Mouse (Mus musculus) mouse trophoblast stem cell (cell line): ENCODE measurements at regions not wholly inside any gene's neighbourhood (a gene's known extent, or its start where the extent isn't known, plus 50 kb on each side); places are given as distances from the start of the nearest gene placed in this dataset.

Experiments
- in situ Hi-C, 2 experiments: fragments of 300-500 bp; cut with MseI, MboI; formaldehyde crosslinking; loops; 2 replicates in 1 of 2; 3 replicates in 1 of 2; pipeline ENCODE4 v1.15.1; 2025

GRCm38 (mm10) chr14:46706462-46706861, 53.9 kb upstream of the Cdkn3 start:
- in situ Hi-C loops = loop anchor here in 1 of 2 experiments (25.0 kb wide), 2 partner anchors 319 to 719 kb away; partner anchors contain the start of genes Bmp4 and Gm15217

DNA sequence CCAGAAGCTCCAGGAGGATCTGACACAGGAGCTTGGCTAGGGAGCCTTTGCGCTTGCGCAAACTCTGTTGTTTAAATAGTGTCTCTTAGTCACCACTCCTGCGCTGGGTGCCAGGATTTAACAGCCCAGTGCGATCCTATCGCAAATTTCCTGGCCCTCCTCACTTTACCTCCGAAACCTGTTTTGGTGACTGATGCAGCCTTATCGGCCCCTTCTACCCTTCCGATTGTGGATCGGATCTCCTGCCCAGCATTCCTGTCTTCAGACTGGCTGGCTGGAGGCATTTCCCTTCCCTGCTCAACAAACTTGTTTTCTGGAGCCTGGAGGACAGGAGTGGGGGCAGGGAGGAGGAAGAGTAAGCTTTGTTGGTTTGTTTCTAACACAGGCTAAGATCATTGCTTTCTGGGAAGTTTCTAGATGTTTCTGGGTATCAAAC, 56.0 kb upstream of the Cdkn3 start:
- in situ Hi-C loops = loop anchor here in 1 of 2 experiments (25.0 kb wide), 2 partner anchors 317 to 717 kb away; partner anchors contain the start of genes Bmp4 and Gm15217

DNA sequence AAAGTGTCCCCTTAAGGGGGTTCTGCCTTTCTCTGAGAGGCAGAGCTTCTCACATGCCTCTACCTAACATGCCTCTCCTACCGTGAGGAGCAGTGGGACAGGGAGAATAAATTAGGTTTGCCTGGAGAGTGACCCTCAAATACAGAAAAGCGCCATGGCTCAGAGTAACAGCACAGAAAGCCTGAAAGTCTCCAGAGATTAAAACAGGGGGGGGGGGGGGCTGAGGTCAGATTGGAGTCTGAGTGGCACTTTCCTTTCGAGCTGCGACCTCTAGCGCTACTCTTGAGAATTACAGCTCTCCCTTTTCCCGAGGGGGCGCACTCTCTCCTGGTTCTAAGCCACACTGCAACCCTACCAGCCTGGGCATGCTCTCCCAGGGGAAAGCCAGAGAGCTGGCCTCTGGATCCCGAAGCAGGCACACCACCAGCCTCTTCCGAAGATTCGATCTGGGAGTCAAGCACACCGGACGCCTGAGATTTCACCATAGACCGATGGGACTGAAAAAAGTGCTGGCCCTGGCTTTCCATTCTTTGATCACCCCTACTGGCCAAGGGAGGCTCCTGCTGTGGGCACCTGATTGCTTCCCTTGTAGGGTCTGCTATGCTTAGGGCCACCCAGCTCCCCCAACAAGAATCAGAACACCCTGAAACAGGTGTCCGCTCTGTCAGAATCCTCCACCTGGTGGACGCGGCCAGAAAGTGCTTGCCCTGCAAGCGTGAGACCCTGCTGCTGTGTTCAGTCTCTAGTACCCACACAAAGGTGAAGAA, 57.5 kb upstream of the Cdkn3 start:
- in situ Hi-C loops = loop anchor here in 1 of 2 experiments (25.0 kb wide), 2 partner anchors 316 to 716 kb away; partner anchors contain the start of genes Bmp4 and Gm15217

DNA sequence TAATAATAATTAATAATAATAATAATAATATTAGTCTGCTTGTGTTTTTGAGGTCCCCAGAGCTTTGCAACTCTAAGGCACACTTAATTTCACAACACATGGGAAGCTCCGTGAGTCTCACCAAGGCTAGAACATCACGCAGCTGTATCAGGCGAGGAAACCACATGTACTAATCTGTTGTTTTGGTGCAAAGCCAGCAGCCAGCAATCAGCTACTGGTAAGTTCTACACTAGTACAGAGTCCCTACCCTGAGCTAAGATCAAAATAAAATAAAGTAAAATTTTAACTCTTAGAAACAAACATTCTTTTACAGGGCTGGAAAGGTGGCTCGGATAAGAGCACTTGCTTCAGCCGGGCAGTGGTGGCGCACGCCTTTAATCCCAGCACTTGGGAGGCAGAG, 67.8 kb upstream of the Cdkn3 start:
- in situ Hi-C loops = no loop called here

DNA sequence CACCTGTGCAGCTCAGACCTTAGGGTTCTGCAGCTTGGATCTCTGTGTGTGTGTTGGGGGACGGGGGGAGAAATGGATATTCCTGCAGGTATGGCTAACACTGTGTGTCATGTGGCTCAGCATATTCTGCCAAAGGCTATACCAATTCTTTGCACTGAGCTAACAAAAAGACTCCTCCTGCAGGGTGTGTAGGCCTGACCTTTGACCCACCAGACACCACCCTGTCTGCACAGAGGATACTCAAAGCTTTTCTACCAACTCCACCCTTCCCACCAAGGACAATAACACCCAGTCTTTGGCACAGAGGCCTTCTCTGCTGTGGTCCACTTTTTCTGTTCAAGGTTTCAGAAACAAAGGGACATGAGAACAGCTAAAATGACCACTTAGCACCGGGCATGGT, 68.3 kb upstream of the Cdkn3 start:
- in situ Hi-C loops = no loop called here

DNA sequence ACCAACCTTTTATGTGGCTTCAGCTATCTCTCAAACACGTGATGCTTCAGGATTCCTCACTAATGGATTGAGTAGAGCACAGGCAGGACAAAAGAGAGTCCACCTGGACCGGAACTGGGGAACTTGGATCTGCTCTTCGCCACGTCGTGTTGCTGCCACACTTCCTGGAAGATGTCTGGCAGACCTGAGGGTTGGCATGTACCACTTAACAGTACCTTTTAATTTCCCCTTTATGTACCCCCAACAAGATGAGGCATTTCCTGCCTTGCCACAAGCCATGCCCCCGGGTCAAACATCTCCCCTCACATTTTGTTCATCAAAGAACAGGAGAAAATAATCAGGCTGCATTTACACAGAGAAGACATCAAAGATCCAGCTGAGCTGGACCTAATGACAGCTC, 77.6 kb upstream of the Cdkn3 start:
- in situ Hi-C loops = no loop called here

- in situ Hi-C loops = no loop called here
These were observed 81.4 kb upstream of the Cdkn3 start for GRCm38 (mm10) chr14:46678935-46679334.

DNA sequence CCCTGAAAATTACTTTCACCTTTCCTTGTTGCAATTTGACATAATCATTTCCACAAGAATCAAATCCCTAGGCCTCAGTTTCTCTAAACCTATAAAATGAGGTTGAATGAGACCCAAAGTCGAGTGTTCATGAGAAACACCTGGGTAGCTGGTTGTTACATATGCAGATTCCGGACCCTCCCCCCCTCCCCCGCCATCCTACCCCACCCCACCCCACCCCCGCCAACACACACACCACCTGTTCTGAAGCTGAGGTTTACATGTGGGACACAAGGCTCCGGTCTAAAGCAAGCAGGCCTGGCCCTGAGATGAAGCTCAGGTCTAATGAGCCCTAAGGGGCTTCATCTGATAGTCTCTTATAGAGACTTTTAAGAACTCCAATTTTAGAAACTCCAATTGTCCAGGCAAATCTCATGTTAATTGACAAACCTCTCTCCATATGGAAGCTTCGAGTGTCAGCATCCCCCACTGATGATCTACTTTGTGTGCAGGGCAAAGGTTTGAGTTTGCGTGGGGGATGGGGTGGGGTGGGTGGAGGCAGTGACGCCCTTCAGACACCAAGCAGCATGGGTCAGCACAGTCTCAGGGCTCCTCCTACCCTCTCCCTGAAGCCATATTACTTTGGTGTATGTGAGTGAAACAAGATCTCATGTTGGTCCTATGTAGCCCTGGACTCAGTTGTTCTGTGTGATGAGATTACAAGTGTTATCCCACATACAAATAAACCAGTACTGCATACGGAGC, 88.7 kb upstream of the Cdkn3 start:
- in situ Hi-C loops = no loop called here

- in situ Hi-C loops = no loop called here
These were observed 89.3 kb upstream of the Cdkn3 start for GRCm38 (mm10) chr14:46671062-46671461.

GRCm38 (mm10) chr14:46670221-46671046, 89.9 kb upstream of the Cdkn3 start:
- in situ Hi-C loops = no loop called here

GRCm38 (mm10) chr14:46668275-46668674, 92.1 kb upstream of the Cdkn3 start:
- in situ Hi-C loops = no loop called here

DNA sequence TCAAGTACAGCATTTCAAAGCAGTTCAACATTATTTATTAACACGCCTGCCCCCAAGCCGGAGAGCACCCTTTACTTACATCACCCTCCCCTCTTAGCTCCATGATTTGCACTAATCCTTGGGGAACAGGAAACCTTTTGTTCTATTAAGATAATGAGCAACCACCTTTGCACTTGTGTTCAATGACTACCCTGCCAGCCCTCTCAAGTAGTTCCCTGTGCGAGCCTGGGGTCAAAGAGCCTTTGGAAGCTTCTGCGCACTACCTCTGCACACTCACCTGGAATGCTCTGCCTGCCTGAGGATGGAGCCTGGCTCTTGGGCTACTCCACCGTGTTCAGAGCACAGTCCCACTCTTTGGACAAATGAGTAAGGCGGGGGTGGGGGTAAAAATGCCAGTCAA, 96.0 kb upstream of the Cdkn3 start:
- in situ Hi-C loops = no loop called here

- in situ Hi-C loops = no loop called here
These were observed 96.8 kb upstream of the Cdkn3 start for GRCm38 (mm10) chr14:46663529-46663928.

DNA sequence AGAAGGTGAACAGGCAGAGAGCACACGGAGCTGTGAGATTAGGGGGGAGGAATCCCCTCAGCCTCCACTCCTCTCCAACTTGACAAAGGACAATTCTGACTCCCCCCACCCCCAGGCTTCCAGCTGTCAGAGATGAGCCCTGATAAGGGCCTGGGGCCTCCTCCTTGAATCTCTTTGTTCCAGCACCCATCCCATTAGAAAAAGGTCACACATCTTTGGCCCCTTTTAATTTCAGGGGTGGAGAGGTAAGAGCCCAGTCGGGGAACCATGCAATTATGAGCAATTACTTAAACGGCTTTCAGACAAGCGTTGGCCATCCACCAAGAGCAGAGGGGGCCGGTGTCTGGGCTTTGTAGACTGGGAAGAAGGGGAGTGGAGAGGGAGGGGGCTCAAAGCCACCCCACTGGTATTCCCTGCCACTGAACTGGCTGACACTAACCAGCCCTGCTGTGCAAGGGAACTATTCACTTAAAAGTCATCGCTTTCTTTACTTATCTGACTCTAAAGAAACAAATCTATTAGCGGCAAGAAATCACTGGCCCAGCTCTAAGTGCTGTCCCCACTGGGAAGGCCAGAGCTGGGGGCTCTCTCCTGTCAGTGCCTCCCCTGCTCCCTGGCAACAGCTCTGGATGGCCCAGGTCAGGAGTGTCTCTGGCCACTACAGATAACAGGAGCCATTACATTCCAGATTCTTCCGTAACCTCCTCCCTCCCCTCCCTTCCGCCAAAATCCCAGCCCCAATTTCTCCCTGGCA, 98.4 kb upstream of the Cdkn3 start:
- in situ Hi-C loops = no loop called here

- in situ Hi-C loops = no loop called here
These were observed 99.1 kb upstream of the Cdkn3 start for GRCm38 (mm10) chr14:46661118-46661791.

GRCm38 (mm10) chr14:46659365-46659764, 101.0 kb upstream of the Cdkn3 start:
- in situ Hi-C loops = no loop called here

GRCm38 (mm10) chr14:46656249-46656648, 104.1 kb upstream of the Cdkn3 start:
- in situ Hi-C loops = no loop called here

GRCm38 (mm10) chr14:46647319-46647974, 112.9 kb upstream of the Cdkn3 start:
- in situ Hi-C loops = no loop called here

DNA sequence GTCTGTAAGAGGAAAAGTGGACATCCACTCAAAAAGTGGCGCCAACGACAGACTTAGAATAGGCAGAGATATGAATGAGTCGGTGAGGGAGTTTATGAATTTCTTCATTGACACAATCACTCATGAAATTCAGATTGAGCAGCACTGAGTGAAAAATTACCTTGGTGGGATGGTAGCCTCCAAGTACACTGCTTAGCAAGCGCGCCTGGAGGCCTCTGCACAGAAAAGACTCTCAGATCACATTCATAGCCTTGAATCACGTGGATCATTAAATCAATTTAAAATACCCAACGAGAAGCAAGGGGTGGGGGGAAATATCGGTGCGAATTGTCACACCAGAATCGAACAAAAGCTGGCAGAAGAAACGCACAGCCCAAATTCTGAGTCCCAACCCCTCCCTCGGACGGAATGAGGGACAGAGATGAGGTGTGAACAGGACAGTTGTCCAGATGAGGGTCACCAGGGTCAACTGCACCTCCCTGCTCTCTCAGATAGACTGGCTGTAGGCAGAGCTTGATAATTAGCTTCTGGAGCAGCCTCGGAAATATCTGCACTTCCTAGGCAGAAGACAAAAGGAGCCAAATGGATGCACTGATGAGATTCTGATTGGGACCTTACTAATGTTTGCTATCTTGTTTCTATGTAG, 113.5 kb upstream of the Cdkn3 start:
- in situ Hi-C loops = no loop called here
